Mouse (Mus musculus): ENCODE results near the gene Gm10662. TPM values are rescaled to one million over a fixed set of nuclear protein-coding genes. Genes with fewer than 3 reads are reported as not detected.
"Not testable (repeated sequence)": the region's sequence is repeated elsewhere in the genome, so short reads cannot be mapped to it uniquely, and the experiment has no call there.

Gene Gm10662
- not detected for total RNA-seq (2022)

DNA sequence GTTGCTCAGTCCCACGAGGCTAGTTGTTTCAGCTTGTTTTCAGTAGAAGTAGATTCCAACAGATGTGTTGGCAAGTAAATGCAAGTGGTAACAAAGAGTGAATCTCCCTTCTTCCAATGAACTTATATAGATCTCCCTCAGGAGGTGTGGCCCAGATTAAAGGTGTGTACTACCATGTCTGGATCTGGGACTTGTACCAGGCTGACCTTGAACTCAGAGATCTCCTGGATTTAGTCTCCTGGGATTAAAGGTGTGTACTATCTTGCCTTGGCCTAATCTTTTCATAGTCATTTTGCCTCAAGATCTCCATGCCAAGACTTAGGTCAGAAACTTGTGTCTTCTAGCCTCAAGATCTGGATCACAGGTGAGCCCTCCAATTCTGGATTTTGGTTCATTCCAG lies at the start of gene Gm10662:
Gene Gm10662, minus strand, starts transcription at position 101 of the 400 bp plus-strand sequence.
- DNase-seq (ENCODE audit: low spot score in 2 of 2), result not testable (repeated sequence)

DNA sequence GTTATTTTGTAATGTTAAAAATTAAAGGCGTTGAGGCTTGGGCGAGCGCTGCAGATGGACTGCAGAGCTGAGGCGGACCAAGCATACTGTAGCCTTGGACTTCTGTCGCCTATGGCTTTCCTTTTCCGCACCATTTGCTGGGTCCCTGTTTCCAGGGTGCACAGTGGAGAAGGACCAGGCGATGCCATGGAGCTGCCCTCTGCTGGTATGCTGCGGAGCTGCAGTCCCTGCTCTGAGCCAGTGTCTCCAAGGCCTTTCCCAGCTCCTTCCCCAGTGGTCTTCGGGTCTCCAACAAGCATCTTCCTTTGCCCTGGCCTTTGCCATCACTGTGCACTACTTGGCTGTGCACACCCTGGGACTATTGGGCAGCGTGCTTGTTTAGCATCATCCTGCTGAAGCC lies 19.2 kb upstream of the Gm10662 start:
- DNase-seq (ENCODE audit: low spot score in 2 of 2), result not testable (repeated sequence)

Other genes with a start within 250 kb of the Gm10662 start
- gene Gm4214, start 159.8 kb downstream of the Gm10662 start, total RNA-seq (2022), result not detected
- not detected for gene Gm4216, start 124.6 kb downstream of the Gm10662 start, total RNA-seq (2022)
- not detected for gene Vmn1r163, start 88.9 kb downstream of the Gm10662 start, total RNA-seq (2022)
- not detected for gene Gm8720, start 77.0 kb downstream of the Gm10662 start, total RNA-seq (2022)
- gene Vmn1r165, start 72.9 kb upstream of the Gm10662 start, total RNA-seq (2022), result not detected
- not detected for gene Vmn1r166, start 107.2 kb upstream of the Gm10662 start, total RNA-seq (2022)
- not detected for gene Gm6902, start 134.4 kb upstream of the Gm10662 start, total RNA-seq (2022)
- gene Nlrp4e, start 156.7 kb upstream of the Gm10662 start, total RNA-seq (2022), result not detected
- under 1 TPM; 0.09 to 0.23 (median 0.11) TPM for gene Nlrp5, start 241.4 kb upstream of the Gm10662 start, total RNA-seq (2022)

Data from left cerebral cortex, adult 8-10 months (tissue).